Mouse (Mus musculus): ENCODE data around the gene Cd80. TPM values are rescaled to one million over a fixed set of nuclear protein-coding genes. Genes with fewer than 3 reads are reported as not detected.

Cd80 gene
- polyA plus RNA-seq, 1 experiment from 2014 or later = 0.44 TPM

DNA sequence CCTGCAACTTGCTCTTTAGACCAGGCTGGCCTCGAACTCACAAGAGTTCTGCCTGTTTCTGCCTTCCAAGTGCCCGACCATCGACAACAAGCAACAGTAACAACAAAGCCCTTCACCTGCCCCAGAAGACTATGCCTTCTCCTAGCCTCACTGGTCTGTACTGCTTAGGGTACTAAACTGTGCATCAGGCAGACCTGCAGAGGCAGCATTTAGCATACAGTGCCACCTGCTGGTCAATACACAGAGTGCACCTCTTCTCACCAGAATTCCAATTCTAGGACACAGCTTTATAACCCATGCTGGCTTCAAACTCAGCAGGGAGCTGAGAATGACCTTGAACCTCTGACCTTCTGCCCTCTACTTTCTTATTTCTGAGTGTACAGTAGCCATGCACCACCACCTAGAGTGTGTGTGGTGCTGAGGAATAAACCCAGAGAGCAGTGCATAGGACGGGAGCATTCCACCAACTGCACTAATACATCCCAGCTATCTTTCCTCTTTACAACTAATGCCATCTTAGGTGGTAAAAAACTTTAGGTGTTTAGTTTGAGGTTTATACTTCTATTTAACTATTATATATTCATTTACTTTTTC is 50.8 kb downstream of the Cd80 start:
- H3K4me3 ChIP-seq (replicated peaks) = no peak overlapping the region
- 80% methylated on average over 4 of the region's 4 CpGs for WGBS

DNA sequence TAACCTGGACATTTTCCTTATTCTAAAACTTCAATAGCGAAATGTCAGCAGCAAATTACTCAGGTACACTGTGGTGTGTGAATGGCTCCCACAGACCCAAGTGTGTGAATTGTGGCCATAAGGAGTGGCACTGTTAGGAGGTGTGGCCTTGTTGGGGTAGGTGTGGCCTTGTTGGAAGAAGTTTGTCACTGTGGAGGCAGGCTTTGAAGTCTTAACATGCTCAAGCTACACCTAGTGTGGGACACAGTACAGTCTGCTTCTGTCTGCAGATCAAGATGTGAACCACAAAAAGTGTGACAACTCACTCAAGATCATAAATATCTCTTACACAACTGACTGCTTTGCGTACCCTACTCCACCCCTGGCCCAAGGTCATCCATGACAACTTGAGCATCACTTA is 55.5 kb downstream of the Cd80 start:
- 96% methylated on average over 2 of the region's 2 CpGs for WGBS
- Histone ChIP-seq H3K4me2 (no peak overlapping the region), H3K27me3 (replicated peaks) (no peaks in the 10 kb centered on the region), H3K9me3 (replicated peaks) (no peaks in the 10 kb centered on the region), H3K9ac (replicated peaks) (no peak overlapping the region), H3K4me1 (no peaks in the 10 kb centered on the region), H3K36me3 (peaks cover 57% of the 10 kb centered on the region), H3K27ac (replicated peaks) (no peak overlapping the region), H3K4me3 (replicated peaks) (no peak overlapping the region)
- no peak for ATAC-seq (ENCODE audit: low FRiP score)

More for the DNA sequence above, 50.8 kb downstream of the Cd80 start:
- Histone ChIP-seq H3K4me1 (no peaks in the 10 kb centered on the region), H3K27me3 (replicated peaks) (no peaks in the 10 kb centered on the region), H3K27ac (replicated peaks) (no peak overlapping the region), H3K4me2 (no peak overlapping the region), H3K9ac (replicated peaks) (no peak overlapping the region), H3K36me3 (peaks cover 58% of the 10 kb centered on the region), H3K9me3 (replicated peaks) (no peaks in the 10 kb centered on the region)
- peak; percentile 83; the same call in 1 of the 2 replicates for ATAC-seq (ENCODE audit: low FRiP score)

DNA sequence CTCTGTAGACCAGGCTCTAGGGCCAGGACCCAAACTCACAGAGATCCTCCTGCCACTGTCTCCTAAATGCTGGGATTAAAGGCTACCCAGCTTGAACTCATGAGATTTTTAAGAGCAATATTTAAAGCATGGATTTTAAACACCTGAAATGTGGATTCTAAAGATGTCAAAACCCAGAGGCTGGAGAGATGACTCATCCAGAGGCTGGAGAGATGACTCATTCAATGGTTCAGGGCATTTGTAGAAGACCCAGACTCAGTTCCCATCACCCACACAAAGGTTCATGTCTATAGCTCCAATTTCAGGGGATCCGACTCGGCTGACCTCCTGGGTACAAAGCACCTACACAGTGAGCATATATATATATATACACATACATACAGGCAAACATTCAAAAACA is 63.8 kb downstream of the Cd80 start:
- Histone ChIP-seq H3K4me2 (no peak overlapping the region), H3K4me1 (peaks cover 14% of the 10 kb centered on the region), H3K9me3 (replicated peaks) (no peaks in the 10 kb centered on the region), H3K36me3 (peaks cover 22% of the 10 kb centered on the region), H3K9ac (replicated peaks) (no peak overlapping the region), H3K27ac (replicated peaks) (no peak overlapping the region), H3K4me3 (replicated peaks) (no peak overlapping the region), H3K27me3 (replicated peaks) (no peaks in the 10 kb centered on the region)
- WGBS = 98% methylated on average over 2 of the region's 2 CpGs
- no peak for ATAC-seq (ENCODE audit: low FRiP score)

DNA sequence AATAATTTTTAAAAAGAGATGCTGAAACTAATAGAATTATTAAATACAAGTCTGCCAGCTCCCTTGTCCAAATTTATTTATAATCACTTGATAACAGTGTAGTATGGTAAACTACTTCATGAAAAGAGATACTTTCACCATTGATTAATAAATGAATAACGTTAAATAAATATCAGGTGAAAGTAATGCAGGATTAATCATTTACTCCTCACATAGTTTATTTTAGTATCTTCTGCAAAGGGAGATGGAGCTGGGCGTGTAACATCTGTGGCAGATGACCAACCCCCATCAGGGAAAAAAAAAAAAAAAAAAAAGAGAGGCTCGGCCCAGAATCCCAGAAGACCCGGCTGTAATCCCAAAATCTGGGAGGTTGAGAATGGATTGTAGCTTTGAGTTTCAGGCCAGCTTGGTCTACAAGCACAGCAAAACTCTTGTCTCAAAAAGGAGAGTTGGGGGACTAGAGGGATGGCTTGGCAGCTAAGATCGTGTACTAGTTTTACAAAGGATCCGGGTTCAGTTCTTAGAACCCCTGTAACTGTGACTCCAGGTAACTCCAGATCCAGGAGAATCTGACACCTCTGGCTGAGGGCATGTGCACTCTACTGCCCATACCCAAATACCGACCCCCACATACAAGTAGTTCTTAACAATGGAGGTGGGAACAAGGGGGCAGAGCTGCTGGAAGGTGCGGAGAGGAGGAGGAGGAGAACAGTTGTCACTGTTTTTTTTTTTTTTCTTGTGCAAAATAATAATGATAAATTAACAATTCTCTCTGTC is 66.0 kb downstream of the Cd80 start:
- Histone ChIP-seq H3K9ac (replicated peaks) (no peak overlapping the region; the same call in none of the 2 replicates), H3K36me3 (peaks cover 28% of the 10 kb centered on the region), H3K4me1 (peaks cover 14% of the 10 kb centered on the region), H3K9me3 (replicated peaks) (no peaks in the 10 kb centered on the region), H3K4me3 (replicated peaks) (peak overlapping the region; percentile 98), H3K27me3 (replicated peaks) (no peaks in the 10 kb centered on the region), H3K27ac (replicated peaks) (no peak overlapping the region), H3K4me2 (peak overlapping the region; percentile 61)
- no peak for ATAC-seq (ENCODE audit: low FRiP score)
- 39% methylated on average over 8 of the region's 8 CpGs for WGBS

DNA sequence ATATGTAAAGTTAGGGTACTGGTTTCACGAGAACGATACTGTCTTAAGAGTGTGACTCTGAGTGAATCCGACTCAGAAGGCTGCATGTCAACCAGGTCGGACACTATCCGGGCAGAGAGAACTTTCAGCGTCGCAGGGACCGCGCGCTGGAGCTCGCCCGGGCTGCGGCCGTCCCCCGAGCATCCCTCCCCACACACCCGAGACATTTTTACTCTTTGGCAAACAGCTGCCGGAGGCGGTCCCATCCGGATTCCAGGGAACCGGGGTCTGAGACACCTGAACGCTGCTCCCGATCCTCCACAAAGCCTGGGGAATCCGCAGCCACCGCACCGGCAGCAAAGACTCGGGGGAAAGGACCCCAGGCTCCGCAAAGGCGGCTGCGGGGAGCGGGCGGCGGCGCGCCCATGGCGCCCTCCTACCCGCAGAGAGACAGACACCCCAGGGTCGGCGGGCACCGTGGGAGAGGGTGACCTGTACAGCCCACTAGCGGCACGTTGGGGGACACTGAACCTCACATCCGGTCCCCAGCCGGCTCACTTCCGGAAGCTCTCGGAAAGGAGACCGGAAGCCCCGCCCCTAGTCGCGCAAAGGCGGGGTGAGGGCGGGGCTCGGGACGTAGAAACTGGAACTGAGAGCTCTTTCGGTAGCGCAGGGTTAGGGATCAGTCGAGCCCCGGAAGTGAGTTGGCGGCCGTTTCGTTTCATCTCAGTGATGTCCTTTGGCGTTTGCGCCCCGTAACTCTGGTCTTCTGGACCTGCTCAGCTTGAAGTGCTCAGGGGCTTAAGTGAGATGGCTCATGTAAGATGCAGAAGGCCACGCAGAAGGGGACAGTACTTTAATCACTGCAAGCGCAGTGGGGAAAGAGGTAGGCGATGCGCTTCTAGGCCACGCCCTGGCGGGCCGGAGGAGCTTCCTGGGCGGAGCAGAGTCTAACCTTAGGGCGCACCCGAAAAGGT is 67.0 kb downstream of the Cd80 start, which contains the start of gene Timmdc1:
Timmdc1 (minus strand) TSS at position 535 of the 956 bp plus-strand sequence.
- no peaks in the 10 kb centered on the region for H3K27me3 ChIP-seq (replicated peaks)
- H3K36me3 ChIP-seq = peaks cover 33% of the 10 kb centered on the region
- H3K27ac ChIP-seq (replicated peaks) = peak within 1 kb of the TSS; percentile 93
- no peaks in the 10 kb centered on the region for H3K9me3 ChIP-seq (replicated peaks)
- peak within 1 kb of the TSS; percentile 61 for H3K4me2 ChIP-seq
- under 1% methylated on average over 73 of the region's 73 CpGs for WGBS
- H3K4me3 ChIP-seq (replicated peaks) = peak within 1 kb of the TSS; percentile 98
- H3K4me1 ChIP-seq = peaks cover 14% of the 10 kb centered on the region
- peak; percentile 99 for ATAC-seq (ENCODE audit: low FRiP score)
- peak within 1 kb of the TSS; percentile 97 for H3K9ac ChIP-seq (replicated peaks)

DNA sequence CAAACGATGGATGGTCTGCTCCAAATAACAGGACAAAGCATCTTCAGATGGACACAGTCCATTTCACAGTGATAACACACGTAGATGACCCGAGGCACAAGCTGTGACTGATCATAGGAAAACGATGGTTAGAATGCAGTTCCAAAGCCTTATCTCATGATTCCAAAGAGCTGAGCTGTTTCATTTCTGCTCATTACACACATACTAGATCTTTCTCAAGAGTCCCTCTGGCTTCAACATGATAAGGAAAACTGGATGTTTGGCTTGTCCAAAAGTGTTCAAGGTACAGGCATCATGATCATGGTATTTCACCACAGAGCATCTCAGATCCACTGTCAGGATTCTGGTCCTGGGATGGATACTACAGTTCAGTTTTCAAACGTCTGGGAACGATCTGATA is 70.9 kb downstream of the Cd80 start:
- H3K27me3 ChIP-seq (replicated peaks) = no peaks in the 10 kb centered on the region
- WGBS = 93% methylated on average over 6 of the region's 6 CpGs
- H3K9ac ChIP-seq (replicated peaks) = no peak overlapping the region
- no peaks in the 10 kb centered on the region for H3K9me3 ChIP-seq (replicated peaks)
- no peak overlapping the region for H3K4me3 ChIP-seq (replicated peaks)
- peaks cover 62% of the 10 kb centered on the region for H3K36me3 ChIP-seq
- peaks cover 14% of the 10 kb centered on the region for H3K4me1 ChIP-seq
- no peak overlapping the region for H3K4me2 ChIP-seq
- H3K27ac ChIP-seq (replicated peaks) = no peak overlapping the region
- no peak for ATAC-seq (ENCODE audit: low FRiP score)

DNA sequence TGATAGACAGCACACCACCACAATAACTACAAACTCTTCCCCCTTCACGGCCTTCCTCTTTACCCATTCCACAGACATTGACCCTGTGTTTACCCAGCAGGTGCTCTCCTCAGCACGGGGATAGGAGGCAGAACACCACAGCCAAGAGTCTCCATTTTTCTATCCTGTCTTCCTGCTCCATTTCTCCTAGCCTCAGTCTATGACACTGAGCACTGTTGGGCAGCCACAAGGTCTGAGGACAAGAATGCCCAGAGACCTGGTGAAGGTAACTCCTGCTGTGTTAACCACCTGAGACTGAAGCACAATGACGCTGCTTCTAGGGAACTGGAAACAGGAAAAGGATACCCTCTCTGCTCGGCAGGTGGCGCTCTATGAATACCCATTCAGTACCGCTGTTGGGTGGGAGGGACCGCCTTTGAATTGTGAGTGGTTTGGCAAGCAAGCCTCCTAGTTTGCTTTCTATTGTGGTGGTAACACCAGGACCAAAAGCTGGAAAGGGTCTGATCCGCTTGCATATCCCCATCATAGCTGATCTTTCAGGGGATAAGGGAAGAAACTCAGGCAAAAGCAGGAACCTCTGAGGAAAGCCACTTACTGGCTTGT is 81.3 kb downstream of the Cd80 start:
- peaks cover 89% of the 10 kb centered on the region for H3K36me3 ChIP-seq
- H3K4me2 ChIP-seq = no peak overlapping the region
- ATAC-seq (ENCODE audit: low FRiP score) = no peak

DNA sequence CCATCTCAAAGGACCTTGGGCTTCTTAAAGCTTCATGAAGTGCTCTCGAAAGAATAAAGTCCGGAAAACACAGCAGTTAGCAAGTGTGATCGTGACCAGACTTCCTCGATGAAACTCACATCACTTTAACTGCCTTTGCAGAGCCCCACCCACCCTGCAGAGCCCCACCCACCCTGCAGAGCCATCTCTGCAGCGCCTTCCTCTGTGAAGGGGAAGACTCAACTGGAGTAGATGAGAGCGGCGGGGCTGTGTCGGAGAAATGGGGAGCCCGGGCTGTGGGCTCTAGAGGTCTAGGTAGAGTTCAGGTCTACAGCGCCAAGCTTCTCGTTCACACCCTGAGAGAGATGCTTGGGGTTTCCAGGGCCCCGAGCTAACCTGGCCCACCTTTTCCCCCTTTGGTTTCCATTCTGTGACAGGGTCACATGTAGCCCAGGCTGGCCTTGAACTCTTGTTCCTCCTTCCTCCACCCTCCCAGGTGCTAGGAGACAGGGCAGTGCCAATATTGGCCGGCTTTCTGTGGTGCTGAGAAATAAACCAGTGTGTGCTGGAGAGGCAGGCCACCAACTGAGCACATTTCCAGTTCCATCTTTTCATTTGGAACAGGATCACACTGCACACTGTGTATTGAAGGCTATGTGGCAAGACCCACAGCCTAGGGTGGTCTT is 83.5 kb downstream of the Cd80 start:
- Histone ChIP-seq H3K27me3 (replicated peaks) (no peaks in the 10 kb centered on the region), H3K9ac (replicated peaks) (no peak overlapping the region), H3K36me3 (peaks cover 86% of the 10 kb centered on the region), H3K4me3 (replicated peaks) (no peak overlapping the region), H3K4me1 (no peaks in the 10 kb centered on the region), H3K27ac (replicated peaks) (no peak overlapping the region), H3K4me2 (no peak overlapping the region), H3K9me3 (replicated peaks) (no peaks in the 10 kb centered on the region)
- no peak for ATAC-seq (ENCODE audit: low FRiP score)
- WGBS = 93% methylated on average over 13 of the region's 13 CpGs

More for the DNA sequence above, 81.3 kb downstream of the Cd80 start:
- H3K9me3 ChIP-seq (replicated peaks) = no peaks in the 10 kb centered on the region
- H3K27me3 ChIP-seq (replicated peaks) = no peaks in the 10 kb centered on the region
- WGBS = 48% methylated on average over 8 of the region's 8 CpGs
- H3K27ac ChIP-seq (replicated peaks) = no peak overlapping the region
- H3K4me3 ChIP-seq (replicated peaks) = no peak overlapping the region
- no peak overlapping the region for H3K9ac ChIP-seq (replicated peaks)
- no peaks in the 10 kb centered on the region for H3K4me1 ChIP-seq

Other genes with a start within 250 kb of the Cd80 start
- 0.63 TPM in 1 of 2 replicates, not detected in the other for gene Nr1i2, start 160.7 kb upstream of the Cd80 start, polyA plus RNA-seq (2015; fragmentation: Nextera tagmentation; extraction: Ambion mirVana)
- gene Maats1, start 113.4 kb upstream of the Cd80 start, polyA plus RNA-seq (2015; fragmentation: Nextera tagmentation; extraction: Ambion mirVana) = 0.40 and 0.88 TPM in 2 replicates
- gene Cox17, start 108.6 kb upstream of the Cd80 start, polyA plus RNA-seq (2015; fragmentation: Nextera tagmentation; extraction: Ambion mirVana) = 95.8 and 101 TPM in 2 replicates
- gene Gm21987, start 108.5 kb upstream of the Cd80 start, polyA plus RNA-seq (2015; fragmentation: Nextera tagmentation; extraction: Ambion mirVana) = 0.72 TPM in 1 of 2 replicates, not detected in the other
- 1.0 and 2.0 TPM in 2 replicates for gene Popdc2, start 93.4 kb upstream of the Cd80 start, polyA plus RNA-seq (2015; fragmentation: Nextera tagmentation; extraction: Ambion mirVana)
- 1.2 and 1.4 TPM in 2 replicates for gene Pla1a, start 22.4 kb upstream of the Cd80 start, polyA plus RNA-seq (2015; fragmentation: Nextera tagmentation; extraction: Ambion mirVana)
- gene Adprh, start 2.9 kb upstream of the Cd80 start, polyA plus RNA-seq (2015; fragmentation: Nextera tagmentation; extraction: Ambion mirVana) = 142 and 153 TPM in 2 replicates
- gene Timmdc1, start 67.1 kb downstream of the Cd80 start, polyA plus RNA-seq (2015; fragmentation: Nextera tagmentation; extraction: Ambion mirVana) = 33.4 and 34.8 TPM in 2 replicates
- gene Poglut1, start 94.7 kb downstream of the Cd80 start, polyA plus RNA-seq (2015; fragmentation: Nextera tagmentation; extraction: Ambion mirVana) = 53.2 and 54.3 TPM in 2 replicates
- 38.6 and 50.7 TPM in 2 replicates for gene Tmem39a, start 103.1 kb downstream of the Cd80 start, polyA plus RNA-seq (2015; fragmentation: Nextera tagmentation; extraction: Ambion mirVana)

All from neural tube, embryonic 15.5 days (tissue).